Mouse (Mus musculus): Measurements from ENCODE around the gene Dctn3. TPM values are rescaled to one million over a fixed set of nuclear protein-coding genes. Genes with fewer than 3 reads are reported as not detected.
"Not testable (repeated sequence)": the region's sequence is repeated elsewhere in the genome, so short reads cannot be mapped to it uniquely, and the experiment has no call there.

Dctn3 gene
- total and polyA plus RNA-seq, 3 experiments = 57.7 to 64.6 TPM; not detected in 1

DNA sequence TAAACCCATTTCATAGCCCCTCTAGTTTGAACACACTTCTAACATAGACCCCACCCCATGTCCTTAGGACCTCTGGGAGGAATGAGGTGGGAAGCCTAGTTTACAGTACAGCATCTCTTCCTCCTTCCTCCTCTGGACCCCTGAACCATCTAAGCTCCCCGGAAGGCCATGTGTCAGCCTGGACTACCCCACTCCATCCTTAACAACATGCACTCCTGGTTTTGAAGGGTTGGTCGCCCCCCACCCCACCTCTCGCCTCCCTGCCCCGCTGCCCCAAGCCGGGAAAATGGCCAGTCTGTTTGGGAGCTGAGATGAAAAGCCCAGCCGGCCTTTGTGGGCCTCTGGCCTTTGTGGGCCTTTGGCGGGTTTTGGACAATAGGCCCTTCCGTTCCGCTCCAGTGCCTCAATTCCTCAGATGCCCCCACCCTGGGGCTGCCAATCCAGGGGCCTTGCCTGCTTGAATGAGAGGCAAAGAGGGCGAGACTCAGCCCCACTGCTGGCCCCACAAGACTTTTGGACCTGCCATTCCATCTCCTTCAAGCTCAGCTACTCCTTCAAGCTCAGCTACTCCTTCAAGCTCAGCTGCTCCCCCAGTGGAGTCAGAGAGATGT is 37.0 kb downstream of the Dctn3 start:
- H3K79me2 ChIP-seq (ENCODE audit: control insufficient read depth, insufficient read depth, low read length, poor library complexity); H3K36me3 ChIP-seq (ENCODE audit: control insufficient read depth in 1 of 2, insufficient read depth in 2 of 2, low read length in 2 of 2); DNase-seq (ENCODE audit: low read depth, low spot score); H3K27ac ChIP-seq (ENCODE audit: control insufficient read depth, low read depth, low read length); H3K27me3 ChIP-seq (ENCODE audit: control insufficient read depth in 1 of 2, insufficient read depth in 2 of 2, low read length in 2 of 2); H3K9ac ChIP-seq (ENCODE audit: control insufficient read depth, low read depth, low read length, poor library complexity, severe bottlenecking); H3K4me1 ChIP-seq (ENCODE audit: control insufficient read depth in 1 of 2, insufficient read depth in 2 of 2, low read length in 2 of 2); H3K4me3 ChIP-seq (ENCODE audit: control insufficient read depth in 1 of 2, insufficient read depth in 1 of 2, low read depth in 2 of 2, low read length in 2 of 2); H3K9me3 ChIP-seq (replicated peaks; ENCODE audit: insufficient read depth, low read length): not testable (repeated sequence)

DNA sequence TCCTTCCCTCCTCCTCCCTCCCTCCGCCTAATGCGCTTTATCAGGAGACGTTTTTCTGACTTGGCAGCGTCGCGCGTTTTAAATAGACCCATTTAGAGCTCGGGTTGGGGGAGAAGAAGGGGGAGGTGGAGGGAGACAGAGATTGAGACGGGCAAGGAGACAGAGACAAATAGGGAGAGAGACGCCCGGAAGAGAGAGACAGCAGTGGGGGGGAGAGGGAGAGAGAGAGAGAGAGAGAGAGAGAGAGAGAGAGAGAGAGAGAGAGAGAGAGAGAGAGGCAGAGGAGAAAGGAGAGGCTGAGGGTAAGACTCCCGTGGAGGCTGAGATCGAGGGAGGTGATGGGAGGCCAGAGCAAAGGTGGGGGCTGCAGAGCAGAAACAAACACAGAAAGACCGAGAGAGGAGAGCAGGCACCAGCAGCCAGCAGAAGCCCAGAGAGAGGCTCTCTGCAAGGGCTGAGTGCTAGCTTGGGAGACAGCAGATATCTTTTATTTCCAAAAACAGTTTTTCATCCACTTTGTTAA is 38.0 kb downstream of the Dctn3 start:
- not testable (repeated sequence) for H3K79me2 ChIP-seq (ENCODE audit: control insufficient read depth, insufficient read depth, low read length, poor library complexity); H3K9me3 ChIP-seq (replicated peaks; ENCODE audit: insufficient read depth, low read length); H3K27me3 ChIP-seq (ENCODE audit: control insufficient read depth in 1 of 2, insufficient read depth in 2 of 2, low read length in 2 of 2); DNase-seq (ENCODE audit: low read depth, low spot score); H3K4me3 ChIP-seq (ENCODE audit: control insufficient read depth in 1 of 2, insufficient read depth in 1 of 2, low read depth in 2 of 2, low read length in 2 of 2); H3K4me1 ChIP-seq (ENCODE audit: control insufficient read depth in 1 of 2, insufficient read depth in 2 of 2, low read length in 2 of 2); H3K36me3 ChIP-seq (ENCODE audit: control insufficient read depth in 1 of 2, insufficient read depth in 2 of 2, low read length in 2 of 2); H3K27ac ChIP-seq (ENCODE audit: control insufficient read depth, low read depth, low read length); H3K9ac ChIP-seq (ENCODE audit: control insufficient read depth, low read depth, low read length, poor library complexity, severe bottlenecking)

GRCm38 (mm10) chr4:41684131-41684930 is 38.6 kb downstream of the Dctn3 start:
- not testable (repeated sequence) for H3K36me3 ChIP-seq (ENCODE audit: control insufficient read depth in 1 of 2, insufficient read depth in 2 of 2, low read length in 2 of 2); H3K27ac ChIP-seq (ENCODE audit: control insufficient read depth, low read depth, low read length); DNase-seq (ENCODE audit: low read depth, low spot score); H3K79me2 ChIP-seq (ENCODE audit: control insufficient read depth, insufficient read depth, low read length, poor library complexity); H3K9ac ChIP-seq (ENCODE audit: control insufficient read depth, low read depth, low read length, poor library complexity, severe bottlenecking); H3K9me3 ChIP-seq (replicated peaks; ENCODE audit: insufficient read depth, low read length); H3K4me1 ChIP-seq (ENCODE audit: control insufficient read depth in 1 of 2, insufficient read depth in 2 of 2, low read length in 2 of 2); H3K4me3 ChIP-seq (ENCODE audit: control insufficient read depth in 1 of 2, insufficient read depth in 1 of 2, low read depth in 2 of 2, low read length in 2 of 2); H3K27me3 ChIP-seq (ENCODE audit: control insufficient read depth in 1 of 2, insufficient read depth in 2 of 2, low read length in 2 of 2)

GRCm38 (mm10) chr4:41683303-41683702 is 39.7 kb downstream of the Dctn3 start:
- H3K4me1 ChIP-seq (ENCODE audit: control insufficient read depth in 1 of 2, insufficient read depth in 2 of 2, low read length in 2 of 2); DNase-seq (ENCODE audit: low read depth, low spot score); H3K9me3 ChIP-seq (replicated peaks; ENCODE audit: insufficient read depth, low read length); H3K4me3 ChIP-seq (ENCODE audit: control insufficient read depth in 1 of 2, insufficient read depth in 1 of 2, low read depth in 2 of 2, low read length in 2 of 2); H3K79me2 ChIP-seq (ENCODE audit: control insufficient read depth, insufficient read depth, low read length, poor library complexity); H3K27me3 ChIP-seq (ENCODE audit: control insufficient read depth in 1 of 2, insufficient read depth in 2 of 2, low read length in 2 of 2); H3K9ac ChIP-seq (ENCODE audit: control insufficient read depth, low read depth, low read length, poor library complexity, severe bottlenecking); H3K27ac ChIP-seq (ENCODE audit: control insufficient read depth, low read depth, low read length); H3K36me3 ChIP-seq (ENCODE audit: control insufficient read depth in 1 of 2, insufficient read depth in 2 of 2, low read length in 2 of 2): not testable (repeated sequence)

- Histone ChIP-seq H3K4me1 (ENCODE audit: control insufficient read depth in 1 of 2, insufficient read depth in 2 of 2, low read length in 2 of 2) (no peaks in the 10 kb centered on the region), H3K79me2 (ENCODE audit: control insufficient read depth, insufficient read depth, low read length, poor library complexity) (no peaks in the 10 kb centered on the region), H3K36me3 (ENCODE audit: control insufficient read depth in 1 of 2, insufficient read depth in 2 of 2, low read length in 2 of 2) (no peaks in the 10 kb centered on the region), H3K27me3 (ENCODE audit: control insufficient read depth in 1 of 2, insufficient read depth in 2 of 2, low read length in 2 of 2) (no peaks in the 10 kb centered on the region), H3K27ac (ENCODE audit: control insufficient read depth, low read depth, low read length) (no peak overlapping the region), H3K4me3 (ENCODE audit: control insufficient read depth in 1 of 2, insufficient read depth in 1 of 2, low read depth in 2 of 2, low read length in 2 of 2) (no peak overlapping the region), H3K9me3 (replicated peaks; ENCODE audit: insufficient read depth, low read length) (no peaks in the 10 kb centered on the region), H3K9ac (ENCODE audit: control insufficient read depth, low read depth, low read length, poor library complexity, severe bottlenecking) (no peak overlapping the region)
- no peak for DNase-seq (ENCODE audit: low read depth, low spot score)
- TF ChIP-seq USF1 (IDR thresholded peaks at IDR 0.05; ENCODE audit: low read depth, low read length) (no peak), GATA1 (IDR thresholded peaks at IDR 0.05; ENCODE audit: low read depth, low read length) (no peak), ZKSCAN1 (IDR thresholded peaks at IDR 0.05; ENCODE audit: low read depth, low read length) (no peak), JUND (IDR thresholded peaks at IDR 0.05; ENCODE audit: low read depth, low read length) (no peak), ZNF384 (IDR thresholded peaks at IDR 0.05; ENCODE audit: low read depth, low read length) (no peak), TCF12 (IDR thresholded peaks at IDR 0.05; ENCODE audit: low read depth, low read length) (no peak), RCOR1 (IDR thresholded peaks at IDR 0.05; ENCODE audit: low read depth, low read length) (no peak), POLR2AphosphoS2 (IDR thresholded peaks at IDR 0.05; ENCODE audit: low read length) (no peak), MEF2A (IDR thresholded peaks at IDR 0.05; ENCODE audit: extremely low read depth, insufficient replicate concordance, low read depth, low read length, poor library complexity, severe bottlenecking) (no peak), MAX (IDR thresholded peaks at IDR 0.05; ENCODE audit: low read length) (no peak), HCFC1 (IDR thresholded peaks at IDR 0.05; ENCODE audit: low read depth, low read length) (no peak)
Observed at GRCm38 (mm10) chr4:41682789-41683188, 40.2 kb downstream of the Dctn3 start.
